Mouse (Mus musculus): Measurements from ENCODE around the gene Aunip. TPM values are rescaled to one million over a fixed set of nuclear protein-coding genes. Genes with fewer than 3 reads are reported as not detected.

Aunip gene
- polyA plus RNA-seq, 1 experiment = 13.9 TPM

GRCm38 (mm10) chr4:134503686-134504357 lies 7.0 kb upstream of the Aunip start:
- TF ChIP-seq GATA1 (IDR thresholded peaks at IDR 0.05; ENCODE audit: low read length) = no peak

DNA sequence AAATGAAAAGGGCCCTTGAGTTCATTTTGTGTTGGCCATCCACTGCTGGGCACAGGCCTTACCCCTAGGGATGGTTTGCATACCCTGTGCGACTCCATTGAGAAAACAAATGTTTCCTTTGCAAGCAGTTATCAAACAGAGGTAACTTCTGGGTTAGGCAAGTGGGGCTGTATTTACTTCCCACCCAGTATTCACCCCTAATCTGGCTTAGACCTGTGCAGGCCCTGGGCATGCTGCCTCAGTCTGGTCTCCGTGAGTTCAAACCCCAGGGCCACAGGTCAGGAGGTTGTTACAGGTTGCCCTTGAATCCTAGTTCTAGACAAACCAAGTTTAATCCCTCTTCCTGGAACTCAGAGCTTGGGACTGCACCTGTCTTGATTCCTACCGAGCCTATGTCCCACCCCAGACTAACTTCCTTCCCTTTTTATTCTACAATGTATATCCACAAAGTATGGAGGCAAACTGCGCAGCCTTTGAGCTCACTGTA lies 5.5 kb upstream of the Aunip start:
- no peak for TF ChIP-seq GATA1 (IDR thresholded peaks at IDR 0.05; ENCODE audit: low read length)

GRCm38 (mm10) chr4:134505966-134506594 lies 4.7 kb upstream of the Aunip start:
- TF ChIP-seq GATA1 (IDR thresholded peaks at IDR 0.05; ENCODE audit: low read length) = no peak

DNA sequence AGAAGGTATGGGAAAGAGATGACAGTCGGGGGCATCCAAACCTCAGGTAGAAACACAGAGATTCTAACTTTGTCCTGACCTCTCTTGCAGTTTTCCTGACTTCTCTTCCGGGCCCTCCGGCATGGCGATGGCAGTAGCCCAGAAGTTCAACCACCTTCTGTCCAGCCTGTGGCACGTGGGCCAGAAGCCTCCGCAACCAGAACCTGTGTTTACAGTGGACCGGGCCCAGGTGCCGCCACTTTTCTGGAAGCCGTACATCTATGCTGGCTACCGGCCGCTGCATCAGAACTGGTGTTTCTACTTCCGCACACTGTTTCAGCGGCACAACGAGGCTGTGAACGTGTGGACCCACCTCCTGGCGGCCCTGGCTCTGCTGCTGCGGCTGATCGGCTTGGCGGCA lies 4.1 kb upstream of the Aunip start:
- no peak for TF ChIP-seq GATA1 (IDR thresholded peaks at IDR 0.05; ENCODE audit: low read length)

- no peak for TF ChIP-seq GATA1 (IDR thresholded peaks at IDR 0.05; ENCODE audit: low read length)
These were observed 403 bp upstream of the Aunip start for GRCm38 (mm10) chr4:134510396-134510795.

DNA sequence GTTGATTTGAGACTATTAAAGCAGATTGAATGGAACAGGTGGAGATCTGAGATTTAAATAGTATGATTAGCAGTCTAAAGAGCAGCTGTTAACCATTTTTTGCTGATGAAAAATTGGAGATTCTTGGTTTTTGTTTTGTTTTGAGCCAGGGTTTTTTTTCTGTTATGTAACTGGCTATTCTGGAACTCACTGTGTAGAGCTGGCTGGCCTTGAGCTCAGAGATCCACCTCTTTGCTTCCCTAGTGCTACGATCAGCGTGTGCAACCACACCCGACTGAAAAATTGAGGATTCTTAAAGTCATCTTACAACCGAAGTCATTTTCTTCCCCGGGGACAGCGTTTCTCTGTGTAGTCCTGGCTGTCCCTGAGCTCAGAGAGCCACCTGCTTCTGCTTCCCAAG lies 931 bp downstream of the Aunip start:
- TF ChIP-seq GATA1 (IDR thresholded peaks at IDR 0.05; ENCODE audit: low read length) = no peak

DNA sequence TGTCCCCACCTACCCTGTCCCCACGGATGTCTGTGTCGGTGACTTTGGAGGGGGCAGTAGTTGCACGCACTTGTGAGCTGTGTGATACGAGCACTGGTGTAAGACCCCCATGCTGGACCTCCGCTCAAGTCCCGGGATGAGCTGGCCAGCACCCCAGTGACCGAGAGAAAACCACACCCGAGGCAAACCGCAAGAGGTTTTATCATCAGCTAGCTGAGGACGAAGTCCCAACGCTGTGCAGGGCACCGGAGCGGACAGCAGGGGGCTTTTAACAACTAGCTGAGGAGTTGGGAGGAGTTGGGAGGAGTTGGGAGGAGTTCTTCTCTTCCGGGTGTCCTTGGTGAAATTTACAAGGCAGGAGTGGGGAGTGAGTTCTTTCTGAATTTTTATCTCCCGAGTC lies 2.0 kb downstream of the Aunip start:
- TF ChIP-seq GATA1 (IDR thresholded peaks at IDR 0.05; ENCODE audit: low read length) = no peak

DNA sequence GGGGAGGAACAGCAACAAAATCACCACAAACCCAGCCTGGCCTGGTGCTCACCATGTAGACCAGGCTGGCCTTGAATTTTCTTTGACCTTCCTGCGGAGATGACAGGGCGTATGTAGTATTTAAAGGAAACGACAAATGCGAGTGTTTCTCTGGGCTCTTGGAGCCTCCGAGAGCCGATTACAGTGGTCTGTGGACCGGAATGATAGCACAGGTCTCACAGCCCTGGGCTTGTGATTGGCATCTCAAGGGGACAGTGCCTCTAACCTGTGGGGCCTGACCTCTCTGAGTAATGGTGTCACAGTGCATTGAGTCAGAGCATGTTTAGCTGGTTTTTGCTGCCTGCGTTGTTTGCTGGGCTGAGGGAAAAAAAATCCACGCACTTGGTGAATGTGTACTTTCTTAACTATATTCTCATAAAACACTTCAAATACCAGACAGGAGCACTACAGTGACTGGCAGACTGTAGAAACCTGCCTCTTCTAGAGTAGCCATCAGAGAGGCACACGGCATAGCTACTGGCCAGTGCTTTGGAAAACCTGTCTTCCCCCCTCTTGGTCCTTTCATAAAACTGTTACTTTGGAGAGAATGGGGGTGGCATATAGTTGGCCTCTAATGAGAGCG lies 3.6 kb downstream of the Aunip start:
- no peak for TF ChIP-seq GATA1 (IDR thresholded peaks at IDR 0.05; ENCODE audit: low read length)

DNA sequence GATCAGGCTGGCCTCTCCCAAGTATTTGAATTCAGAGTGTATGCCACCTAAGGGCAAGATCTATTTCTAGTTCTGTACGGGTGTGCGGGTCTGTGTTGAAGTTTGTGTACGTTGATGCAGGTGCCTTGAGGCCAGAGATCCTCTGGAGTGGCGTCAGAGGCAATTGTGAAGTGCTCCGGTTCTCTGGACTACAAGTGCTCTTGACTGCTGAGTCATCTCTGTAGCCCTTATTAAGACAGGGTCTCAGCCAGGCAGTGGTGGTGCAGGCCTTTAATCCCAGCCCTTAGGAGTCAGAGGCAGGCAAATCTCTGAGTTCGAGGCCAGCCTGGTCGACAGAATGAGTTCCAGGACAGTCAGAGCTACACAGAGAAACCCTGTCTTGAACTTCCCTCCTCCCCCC lies 4.8 kb downstream of the Aunip start:
- no peak for TF ChIP-seq GATA1 (IDR thresholded peaks at IDR 0.05; ENCODE audit: low read length)

- TF ChIP-seq GATA1 (IDR thresholded peaks at IDR 0.05; ENCODE audit: low read length) = no peak
These were observed 6.2 kb downstream of the Aunip start for GRCm38 (mm10) chr4:134516981-134517380.

GRCm38 (mm10) chr4:134517719-134518118 lies 6.9 kb downstream of the Aunip start:
- TF ChIP-seq GATA1 (IDR thresholded peaks at IDR 0.05; ENCODE audit: low read length) = no peak

DNA sequence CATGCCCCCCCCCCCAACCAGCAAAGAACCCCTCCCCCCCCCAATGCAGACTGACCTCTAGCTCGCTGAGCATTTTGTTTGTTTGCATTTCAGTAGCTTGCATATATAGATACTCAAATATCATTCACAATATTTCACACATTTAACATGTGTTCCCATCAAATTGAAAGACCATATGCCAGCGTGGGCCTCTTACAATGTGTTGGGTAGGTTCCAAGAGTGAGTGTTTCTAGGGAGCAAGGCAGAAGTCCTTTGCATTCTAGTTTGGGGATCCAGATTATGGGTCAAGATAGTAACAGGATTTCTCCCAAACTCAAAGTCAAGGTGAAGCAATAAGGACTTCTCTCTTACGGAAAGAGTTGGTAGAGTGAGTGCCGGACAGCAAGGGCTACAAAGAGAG lies 7.7 kb downstream of the Aunip start:
- no peak for TF ChIP-seq GATA1 (IDR thresholded peaks at IDR 0.05; ENCODE audit: low read length)

GRCm38 (mm10) chr4:134519281-134519680 lies 8.5 kb downstream of the Aunip start:
- TF ChIP-seq GATA1 (IDR thresholded peaks at IDR 0.05; ENCODE audit: low read length) = no peak

DNA sequence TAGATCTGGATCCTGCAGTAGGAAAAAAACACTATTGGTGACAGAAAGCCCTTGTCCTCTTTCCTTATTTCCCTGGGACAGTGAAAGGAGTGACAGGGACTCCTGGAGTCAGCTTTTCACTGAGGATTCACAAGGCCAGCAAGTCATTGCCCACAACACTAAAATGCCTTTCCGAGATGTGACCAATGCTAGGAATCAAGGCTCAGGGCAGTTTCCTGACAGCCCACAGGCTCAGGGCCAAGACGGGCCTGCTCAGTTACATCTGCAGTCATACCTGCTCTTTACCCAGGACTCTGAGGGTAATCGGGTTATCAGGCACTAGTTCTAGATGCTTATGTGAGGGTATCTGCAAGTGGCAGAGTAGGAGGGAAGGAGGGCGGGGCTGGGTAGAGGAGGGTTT lies 12.6 kb downstream of the Aunip start:
- TF ChIP-seq GATA1 (IDR thresholded peaks at IDR 0.05; ENCODE audit: low read length) = no peak

DNA sequence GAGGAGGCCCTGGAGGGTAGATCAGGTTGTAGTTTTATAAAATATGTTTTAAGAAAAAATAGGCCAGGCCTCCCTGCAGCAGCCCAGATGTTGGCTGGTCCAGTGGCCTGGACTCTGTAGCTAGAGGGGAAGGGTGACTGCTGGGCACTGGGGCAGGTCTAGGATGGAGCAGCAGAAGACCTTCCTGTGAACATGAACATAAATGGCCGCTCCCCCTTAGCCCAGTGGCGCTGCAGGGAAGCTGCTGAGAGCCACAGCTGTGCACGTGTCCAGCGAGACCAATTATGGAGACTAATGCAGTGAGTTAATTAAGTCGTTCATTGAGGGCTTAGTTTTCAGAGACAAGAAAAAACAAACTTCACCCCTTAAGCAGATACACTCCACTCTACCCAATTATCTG lies 15.0 kb downstream of the Aunip start:
- no peak for TF ChIP-seq GATA1 (IDR thresholded peaks at IDR 0.05; ENCODE audit: low read length)

GRCm38 (mm10) chr4:134526220-134526619 lies 15.4 kb downstream of the Aunip start:
- no peak for TF ChIP-seq GATA1 (IDR thresholded peaks at IDR 0.05; ENCODE audit: low read length)

GRCm38 (mm10) chr4:134532928-134533327 lies 22.1 kb downstream of the Aunip start:
- TF ChIP-seq GATA1 (IDR thresholded peaks at IDR 0.05; ENCODE audit: low read length) = no peak
